In the genomic region with DNA sequence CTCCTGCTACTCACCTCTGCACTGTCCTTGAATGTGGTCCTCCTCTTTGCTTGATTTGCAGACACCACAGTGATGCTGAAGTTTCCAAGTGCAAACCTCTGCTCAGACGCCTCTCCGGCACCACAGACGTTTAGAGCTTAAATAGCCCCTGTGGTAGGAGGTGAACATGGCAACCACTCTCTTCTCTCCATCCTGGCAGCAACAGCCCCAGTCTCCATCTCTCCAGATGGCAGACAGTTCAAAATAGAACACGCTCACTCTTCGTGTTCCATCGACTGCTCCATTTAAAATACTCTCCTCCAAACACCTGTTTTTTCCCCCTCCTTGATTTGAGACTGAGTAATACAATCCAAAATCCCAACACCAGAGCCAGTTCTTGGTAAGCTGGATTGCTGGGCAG, we compare ENCODE assay signal across 11 mouse cellular contexts.
DNase-seq lines count a peak whose midpoint lies in the region.
"Had no signal": no experiment of that assay in that cellular context is flagged by ENCODE, and none has a peak within 500 bp of the region (broad histone marks: within the 10 kb centered on the region; RNA-seq: fewer than 3 reads in every experiment).

No protein-coding gene starts in this region.

- intact Hi-C loops in left cerebral cortex, postnatal 10 days (cut with DNase I): no loop called here

- peak; percentile 23 to 32 for DNase-seq in cerebellum, postnatal 10 days
- no peak for DNase-seq in cerebellum, adult 18-20 months
- DNase-seq in layer of hippocampus, adult 18-20 months (ENCODE audit: low spot score in 2 of 2): peak; percentile 50 to 82
- DNase-seq in left cerebral cortex, postnatal 10 days (ENCODE audit: extremely low spot score in 1 of 2, low spot score in 2 of 2): peak; percentile 33 to 71
- peak; percentile 14 for DNase-seq in right cerebral cortex, postnatal 4 days
- no peak for DNase-seq in lung, postnatal 25 days (ENCODE audit: low spot score)
- DNase-seq in urinary bladder, adult 18-20 months (ENCODE audit: low spot score in 2 of 2): no peak
- no peak for DNase-seq in thymus, postnatal 36 days
- DNase-seq: adrenal gland, postnatal 10 days; B cell, adult 2 months; gastrocnemius, postnatal 10 days had no signal

Comparison
In these comparisons a context has a peak if more than half of its experiments do, and no peak if none do; other contexts are left out.
1. DNase-seq: peak in cerebellum, postnatal 10 days (2 of 2), layer of hippocampus, adult 18-20 months (2 of 2), left cerebral cortex, postnatal 10 days (2 of 2) and right cerebral cortex, postnatal 4 days (single experiment); none in cerebellum, adult 18-20 months (0 of 2), lung, postnatal 25 days (single experiment), urinary bladder, adult 18-20 months (0 of 2) and thymus, postnatal 36 days (0 of 2).